Mouse (Mus musculus) embryo, embryonic 11 days (tissue): Measurements from ENCODE around the gene Phf12.
A peak's percentile ranks its signal among the peaks of the same experiment; 100 is the strongest.
"Not testable (repeated sequence)": the region's sequence is repeated elsewhere in the genome, so short reads cannot be mapped to it uniquely, and the experiment has no call there.

Source experiments
- DNase-seq: peaks from one replicate; pipeline ENCODE4 v3.0.0-alpha.2; 2015

Phf12 gene

DNA sequence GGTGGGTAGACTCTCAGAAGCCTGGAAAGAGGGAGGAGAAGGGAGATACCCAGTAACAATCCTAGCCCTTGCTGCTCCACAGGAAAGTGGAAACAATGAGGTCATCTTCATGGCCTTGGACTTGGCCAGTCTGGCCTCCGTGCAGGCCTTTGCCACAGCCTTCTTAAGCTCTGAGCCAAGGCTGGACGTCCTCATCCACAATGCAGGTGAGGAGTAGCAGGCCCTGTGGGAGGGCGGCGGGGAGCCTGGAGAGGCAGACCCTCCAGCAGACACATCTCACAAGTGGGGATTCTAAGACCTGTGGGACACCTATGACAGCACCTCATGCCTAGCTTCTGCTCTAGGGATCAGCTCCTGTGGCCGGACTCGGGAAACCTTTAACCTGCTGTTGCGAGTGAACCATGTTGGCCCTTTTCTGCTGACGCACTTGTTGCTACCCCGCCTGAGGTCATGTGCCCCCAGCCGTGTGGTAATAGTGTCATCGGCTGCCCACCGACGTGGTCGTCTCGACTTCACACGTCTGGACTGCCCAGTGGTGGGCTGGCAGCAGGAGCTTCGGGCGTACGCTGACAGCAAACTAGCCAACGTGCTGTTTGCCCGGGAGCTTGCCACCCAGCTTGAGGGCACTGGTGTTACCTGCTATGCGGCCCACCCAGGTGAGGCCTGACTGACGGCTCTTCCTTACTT lies 51.5 kb downstream of the Phf12 start:
- DNase-seq: no peak

- no peak for DNase-seq
Measured at GRCm38 (mm10) chr11:78036791-78037190, 54.2 kb downstream of the Phf12 start.

DNA sequence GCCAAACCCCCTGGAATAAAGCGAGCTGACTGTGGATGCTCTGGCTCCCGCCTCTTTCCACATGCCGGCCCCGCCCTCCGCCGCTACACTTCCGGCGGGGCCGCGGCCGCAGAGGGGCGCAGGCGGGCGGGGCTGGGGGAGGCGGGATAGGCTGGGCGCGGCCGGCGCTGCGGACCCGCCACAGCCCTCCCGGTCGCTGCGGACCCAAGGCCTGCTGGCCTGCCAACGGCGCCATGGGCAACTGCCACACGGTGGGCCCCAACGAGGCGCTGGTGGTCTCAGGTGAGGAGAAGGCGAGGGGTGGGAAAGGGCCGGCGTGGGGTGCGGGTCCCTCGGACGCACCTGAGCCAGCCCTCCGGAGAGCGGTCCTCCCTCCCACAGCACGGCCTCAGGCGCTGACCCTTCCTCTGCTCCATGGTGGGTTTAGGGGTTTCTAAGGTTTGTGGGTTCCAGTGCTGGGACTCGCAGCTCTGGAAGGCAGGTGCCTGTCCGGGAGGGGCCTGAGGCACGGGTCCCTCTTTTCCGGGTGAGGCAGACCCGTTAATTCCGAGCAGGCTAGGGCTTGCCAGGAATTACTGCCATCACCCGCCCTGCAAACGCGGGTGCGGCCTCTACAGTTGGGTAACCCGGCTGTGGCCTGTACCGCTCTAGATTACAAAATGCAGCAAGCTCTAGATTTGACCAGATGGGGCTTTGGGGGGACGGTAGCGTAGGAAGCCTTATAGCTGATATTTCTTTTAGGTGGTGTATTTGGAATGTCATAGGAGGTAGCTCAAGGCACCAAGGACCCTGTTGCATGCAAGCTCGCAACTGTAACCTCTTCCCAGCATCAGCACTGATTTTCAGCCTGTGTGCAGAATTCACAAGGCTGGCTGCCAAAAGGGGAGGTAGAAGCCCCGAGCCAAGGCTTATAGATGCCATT lies 55.5 kb downstream of the Phf12 start, which contains the start of gene Flot2:
Gene Flot2, plus strand, starts transcription at position 101 of the 922 bp plus-strand sequence.
- DNase-seq: peak; percentile 89

- no peak for DNase-seq
Measured at GRCm38 (mm10) chr11:78040878-78041277, 58.3 kb downstream of the Phf12 start.

- not testable (repeated sequence) for DNase-seq
Measured at GRCm38 (mm10) chr11:78042290-78042870, 59.8 kb downstream of the Phf12 start.

DNA sequence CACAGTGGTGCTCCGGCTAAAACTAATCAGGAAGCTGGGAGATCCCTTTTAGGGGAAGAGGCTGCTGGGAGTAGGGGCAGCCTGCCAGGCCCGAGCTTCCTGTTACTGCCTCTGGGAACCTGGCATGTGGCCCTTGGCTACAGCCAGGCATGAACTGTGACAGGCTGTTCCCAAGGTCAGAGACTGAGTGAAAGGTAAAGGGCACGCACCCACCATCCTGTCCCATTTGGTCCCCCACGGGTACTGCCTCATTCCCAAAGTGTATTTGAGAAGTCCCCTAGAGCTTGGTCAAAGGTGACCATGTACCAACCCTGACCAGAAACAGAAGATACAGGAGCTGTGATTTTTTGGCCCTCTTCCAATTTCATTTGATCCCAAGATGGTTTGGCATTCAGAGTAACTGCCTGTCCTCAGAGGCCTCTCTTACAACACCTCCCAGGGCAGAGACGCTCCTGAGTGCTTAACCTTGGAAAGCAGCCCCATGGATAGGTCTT lies 62.3 kb downstream of the Phf12 start:
- DNase-seq: no peak

DNA sequence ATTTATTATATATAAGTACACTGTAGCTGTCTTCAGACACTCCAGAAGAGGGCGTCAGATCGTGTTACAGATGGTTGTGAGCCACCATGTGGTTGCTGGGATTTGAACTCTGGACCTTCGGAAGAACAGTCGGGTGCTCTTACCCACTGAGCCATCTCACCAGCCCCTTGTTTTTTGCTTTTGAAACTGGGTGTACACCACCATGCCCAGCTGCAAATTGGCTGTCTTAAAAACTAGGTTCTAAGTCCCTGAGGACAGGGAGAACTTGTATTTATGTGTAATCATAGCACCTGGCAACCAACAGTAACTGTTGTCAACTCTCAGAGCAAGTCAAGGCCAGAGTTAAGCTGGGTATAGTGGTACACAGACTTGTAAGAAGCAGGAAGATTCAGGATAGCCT lies 66.1 kb downstream of the Phf12 start:
- DNase-seq: not testable (repeated sequence)

GRCm38 (mm10) chr11:78053078-78053477 lies 70.5 kb downstream of the Phf12 start:
- no peak for DNase-seq

- DNase-seq: no peak
Measured at GRCm38 (mm10) chr11:78056946-78057345, 74.4 kb downstream of the Phf12 start.

DNA sequence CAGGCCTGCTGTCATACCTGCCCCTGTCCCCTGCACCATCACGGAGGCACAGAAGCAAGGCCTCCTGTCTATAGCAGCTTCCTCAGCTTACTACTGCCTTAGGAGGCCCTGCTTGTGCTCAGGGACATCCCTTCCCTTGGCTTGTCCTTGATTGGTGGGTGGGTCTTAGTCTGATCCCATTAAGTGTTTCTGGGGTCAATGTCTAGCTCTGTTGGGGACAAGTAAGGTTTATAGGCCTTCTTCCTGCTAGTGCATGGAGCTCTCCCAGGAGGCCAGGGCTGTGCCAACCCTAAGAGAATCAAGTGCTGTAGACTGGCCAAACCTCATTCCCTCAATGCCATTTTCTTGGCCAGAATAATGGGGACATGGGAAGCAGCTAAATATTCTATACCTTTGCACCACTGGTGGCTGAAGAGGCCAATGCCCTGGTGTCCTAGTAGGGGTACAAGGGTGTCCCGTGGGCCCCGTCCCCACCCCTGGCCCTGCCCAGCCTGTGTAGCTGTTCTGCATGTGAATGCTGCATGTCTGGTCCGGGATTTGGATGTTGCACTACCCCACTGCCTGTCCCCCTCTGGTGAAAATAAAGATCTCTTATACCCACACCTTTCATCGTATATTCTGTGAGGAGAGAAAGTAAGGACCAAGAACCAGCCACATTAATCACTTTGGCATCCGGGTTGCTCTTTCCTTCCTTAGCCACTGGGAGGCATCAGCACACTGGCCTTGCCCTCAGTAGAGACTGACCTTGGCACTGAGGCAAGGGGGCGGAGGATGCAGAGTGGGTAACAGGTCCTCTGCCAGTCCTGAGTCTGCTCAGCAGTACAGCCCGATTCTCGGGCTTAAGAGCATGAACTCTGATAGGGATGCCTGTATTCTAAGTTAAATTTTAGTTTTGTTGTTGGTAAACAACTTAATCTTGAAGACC lies 77.5 kb downstream of the Phf12 start:
- DNase-seq: peak; percentile 66

DNA sequence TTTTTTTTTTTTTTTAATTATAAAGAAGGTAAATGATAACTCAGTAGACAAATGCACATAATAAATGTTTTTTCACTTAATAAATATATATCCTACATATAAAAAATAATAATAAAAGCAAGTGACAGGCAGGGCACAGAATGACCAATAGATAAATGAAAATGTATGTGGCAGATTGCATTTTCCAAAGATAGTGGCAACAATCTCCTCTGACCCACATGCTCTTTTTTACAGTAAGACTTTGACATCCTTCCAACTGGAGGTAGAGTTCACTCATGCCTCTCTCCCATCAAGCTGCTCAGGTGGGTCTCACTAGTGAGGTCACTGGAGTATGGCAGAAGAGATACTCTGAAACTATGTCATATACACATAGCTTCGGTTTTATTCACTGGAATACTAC lies 80.0 kb downstream of the Phf12 start:
- no peak for DNase-seq

GRCm38 (mm10) chr11:78065906-78066305 lies 83.4 kb downstream of the Phf12 start:
- DNase-seq: no peak

- no peak for DNase-seq
Measured at GRCm38 (mm10) chr11:78066641-78067040, 84.1 kb downstream of the Phf12 start.

DNA sequence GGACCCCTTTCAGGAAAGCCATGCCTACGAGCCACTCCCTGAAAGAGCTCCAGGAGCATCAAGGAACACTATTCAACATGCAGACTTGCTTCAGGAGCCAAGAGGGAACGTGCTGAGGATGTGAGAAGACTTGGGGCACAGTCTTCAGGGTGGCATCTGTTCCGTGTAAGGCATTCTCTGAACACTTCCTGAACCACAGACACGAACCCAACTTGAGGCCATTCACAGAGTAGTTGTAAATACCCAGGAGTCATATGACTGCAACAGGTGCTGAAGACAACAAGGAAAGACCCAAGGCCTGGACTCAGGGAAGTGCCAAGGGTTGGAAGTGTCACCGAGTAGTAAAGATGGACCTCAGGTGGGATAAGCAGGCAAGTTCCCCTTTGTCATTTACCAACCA lies 85.0 kb downstream of the Phf12 start:
- DNase-seq: no peak

- DNase-seq: no peak
Measured at GRCm38 (mm10) chr11:78069130-78069529, 86.6 kb downstream of the Phf12 start.

DNA sequence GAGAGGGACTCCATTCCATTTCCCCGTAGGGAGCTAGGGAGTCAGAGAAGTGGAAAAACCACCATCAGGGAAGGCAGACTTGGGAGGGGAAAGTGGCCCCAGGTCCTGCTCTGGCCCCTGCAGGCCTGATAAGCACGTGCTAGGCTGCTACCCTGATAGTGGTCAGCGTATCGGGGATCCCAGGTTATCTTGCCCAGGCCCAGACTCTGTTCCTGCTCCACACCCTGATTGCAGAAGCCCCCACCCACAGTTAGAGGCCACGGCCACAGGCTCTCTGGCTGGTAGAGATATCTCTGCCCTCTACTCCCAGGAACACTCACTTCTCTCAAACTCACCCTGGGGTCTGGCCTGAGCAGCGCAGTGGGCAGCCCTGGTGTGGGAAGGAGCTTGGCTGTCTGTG lies 87.1 kb downstream of the Phf12 start:
- no peak for DNase-seq

- DNase-seq: no peak
Measured at GRCm38 (mm10) chr11:78071938-78072337, 89.4 kb downstream of the Phf12 start.

DNA sequence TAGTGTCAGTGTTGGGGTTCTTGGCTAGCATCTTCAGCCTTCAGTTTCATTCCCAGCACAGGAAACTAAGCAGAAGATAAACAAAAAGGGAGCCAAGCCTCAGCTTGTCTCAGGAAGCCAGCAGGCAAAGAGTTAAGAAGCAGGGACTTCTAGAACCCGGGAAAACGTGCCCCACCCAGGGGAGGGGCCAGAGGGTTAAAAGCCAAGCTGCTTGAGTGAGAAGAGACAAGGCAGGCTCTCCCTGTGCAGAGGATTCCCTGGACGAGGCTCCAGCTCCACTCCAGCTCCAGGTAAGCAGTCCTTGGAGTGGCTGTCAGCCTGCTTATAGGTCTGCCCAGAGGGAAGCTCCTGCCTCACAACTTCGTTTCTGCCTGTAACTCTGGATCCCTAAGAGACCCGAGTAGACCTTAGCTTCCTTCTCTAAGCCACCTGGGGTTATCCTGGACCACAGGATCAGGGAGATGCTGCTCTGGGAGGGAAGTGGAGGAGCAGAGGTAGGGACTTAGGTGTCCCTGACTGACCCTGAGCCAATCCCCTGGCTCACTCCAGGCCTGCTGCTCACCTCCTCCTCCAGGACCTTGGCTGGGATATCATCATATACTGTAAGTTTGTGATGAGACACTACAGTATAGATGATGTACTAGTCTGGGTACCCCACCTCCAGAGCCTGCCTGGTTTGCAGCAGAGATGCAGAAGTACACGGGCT lies 90.0 kb downstream of the Phf12 start:
- no peak for DNase-seq

DNA sequence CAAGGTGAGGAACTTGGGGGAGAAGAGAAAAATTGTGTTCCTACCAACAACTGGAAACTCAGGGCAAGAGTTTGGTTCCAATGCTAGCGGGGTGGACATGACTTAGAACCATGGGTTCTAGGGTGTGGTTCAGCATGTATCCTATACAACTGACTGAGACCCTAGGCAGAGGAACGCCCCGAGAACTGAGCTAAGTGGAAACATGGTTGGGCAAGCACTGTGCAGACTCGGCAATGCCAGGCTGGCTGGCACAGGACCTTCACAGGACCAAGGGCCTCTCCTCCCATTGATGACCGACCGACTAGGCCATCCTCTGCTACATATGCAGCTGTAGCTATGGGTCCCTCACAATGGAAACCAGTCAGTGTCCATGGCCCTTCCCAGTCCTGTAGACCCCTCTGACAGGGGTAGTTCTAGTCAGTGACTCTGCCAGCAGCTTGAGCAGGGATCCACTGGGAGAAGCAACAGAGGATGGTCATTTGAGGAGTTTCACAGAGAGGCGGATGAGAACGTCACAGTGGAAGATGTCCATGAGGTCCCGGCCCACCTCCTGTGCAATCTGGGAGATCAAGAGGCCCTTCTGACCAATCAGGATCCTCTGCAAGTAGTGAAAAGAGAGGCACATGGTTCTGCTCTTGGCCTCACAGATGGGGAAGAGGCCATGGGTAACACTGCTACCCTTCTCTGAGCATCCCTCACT lies 91.2 kb downstream of the Phf12 start:
- DNase-seq: no peak

DNA sequence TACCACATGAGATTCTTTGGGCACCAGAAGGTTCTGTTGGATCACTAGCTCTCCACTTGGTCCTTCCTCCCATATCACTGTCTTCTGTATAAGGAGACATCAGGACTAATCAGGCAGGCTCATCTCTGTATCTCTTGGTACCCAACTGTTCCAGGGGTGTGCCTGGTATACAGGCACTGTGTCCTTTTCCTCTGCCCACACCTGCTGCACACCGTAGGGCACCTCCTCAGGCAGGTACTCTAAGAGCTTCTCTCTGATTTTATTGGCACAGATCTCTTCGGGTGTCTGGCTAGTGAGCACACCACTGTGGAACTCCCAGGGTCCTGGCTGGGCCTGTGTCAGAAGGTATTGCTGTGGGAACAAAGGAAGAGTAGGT lies 91.7 kb downstream of the Phf12 start:
- no peak for DNase-seq

DNA sequence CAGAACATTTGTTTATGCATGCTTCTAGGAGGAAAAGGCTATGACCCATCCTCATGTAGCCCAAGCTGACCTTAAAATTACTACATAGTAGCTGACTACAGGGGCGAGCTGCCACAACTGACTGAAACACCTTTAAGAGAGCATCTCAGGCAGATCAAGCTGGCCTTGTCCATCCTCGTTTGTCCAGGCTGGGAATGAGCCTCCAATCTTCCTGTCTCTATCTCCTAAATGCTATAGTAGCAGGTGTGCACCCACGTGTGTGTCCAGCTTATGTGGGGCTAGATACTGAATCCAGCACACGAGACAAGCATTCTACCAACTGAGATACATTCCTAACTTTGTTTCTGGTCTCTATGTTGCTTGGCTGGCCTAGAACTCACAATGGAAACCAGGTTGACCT lies 92.1 kb downstream of the Phf12 start:
- DNase-seq: no peak
